ENCODE assay signal across 9 mouse cellular contexts in the genomic region with DNA sequence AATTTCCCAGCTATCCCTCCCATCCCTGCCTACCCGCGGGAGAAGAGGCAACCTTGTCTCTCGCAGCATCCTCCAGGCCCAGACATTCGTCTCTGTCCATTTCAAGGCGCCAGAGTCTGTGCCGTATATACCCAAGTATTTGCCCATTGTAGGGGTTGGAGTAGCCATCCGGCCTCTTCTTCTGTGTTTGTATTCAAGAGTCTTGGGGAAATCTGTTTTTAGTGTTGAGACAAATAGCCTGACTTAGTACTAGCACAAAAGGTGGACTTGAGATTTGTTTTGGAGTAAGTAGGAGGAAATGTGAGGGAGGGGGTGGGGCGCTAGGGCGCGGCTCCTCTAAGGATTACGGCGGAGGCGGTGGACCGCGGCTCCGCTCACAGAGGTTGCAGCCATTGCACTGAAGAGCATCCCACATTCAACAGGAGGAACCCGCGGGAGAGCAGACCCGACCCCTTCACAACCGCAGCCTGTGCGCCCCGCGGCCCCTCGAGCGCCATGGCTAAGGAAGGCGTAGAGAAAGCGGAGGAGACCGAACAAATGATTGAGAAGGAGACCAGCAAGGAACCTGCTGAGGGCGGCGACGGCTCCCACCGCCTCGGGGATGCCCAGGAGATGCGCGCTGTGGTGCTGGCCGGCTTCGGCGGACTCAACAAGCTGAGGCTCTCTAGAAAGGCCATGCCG. TPM values are rescaled to one million over a fixed set of nuclear protein-coding genes. Genes with fewer than 3 reads are reported as not detected.
DNase-seq lines count a peak whose midpoint lies in the region; ATAC-seq lines count a peak whose summit lies in the region.
"Had no signal": no experiment of that assay in that cellular context is flagged by ENCODE, and none has a peak within 500 bp of the region (broad histone marks: within the 10 kb centered on the region; RNA-seq: fewer than 3 reads in every experiment).

Vat1l (plus strand) TSS at position 392 of the 681 bp plus-strand sequence.

- H3K9ac ChIP-seq in midbrain, embryonic 13.5 days (replicated peaks): peak within 1 kb of the TSS; percentile 73

- H3K27me3 ChIP-seq in midbrain, embryonic 13.5 days: peaks cover 19% of the 10 kb centered on the region; the same call in 1 of the 2 replicates

- peak within 1 kb of the TSS; percentile 88 for H3K4me2 ChIP-seq in midbrain, embryonic 13.5 days (replicated peaks)

- H3K4me3 ChIP-seq in midbrain, embryonic 13.5 days (replicated peaks): peak within 1 kb of the TSS; percentile 68
- H3K4me3 ChIP-seq: myocyte had no signal

- peaks cover 38% of the 10 kb centered on the region for H3K4me1 ChIP-seq in midbrain, embryonic 13.5 days (replicated peaks)

- no peaks in the 10 kb centered on the region for H3K9me3 ChIP-seq in midbrain, embryonic 13.5 days

- H3K36me3 ChIP-seq in midbrain, embryonic 13.5 days: no peaks in the 10 kb centered on the region

- peak; percentile 90 for ATAC-seq in midbrain, embryonic 13.5 days
- no peak for ATAC-seq in erythroid progenitor cell, adult 5-6 weeks (replicated peaks; ENCODE audit: low FRiP score, poor library complexity, severe bottlenecking)

- under 1% methylated on average over 39 of the region's 39 CpGs for WGBS in midbrain, embryonic 13.5 days

- peak within 1 kb of the TSS; percentile 62 for H3K27ac ChIP-seq in midbrain, embryonic 13.5 days

- peak; percentile 6 for DNase-seq in kidney, postnatal 10 days
- DNase-seq in kidney, adult 8-10 months: no peak
- peak; percentile 71 for DNase-seq in cerebellum, adult 8-10 months
- DNase-seq in forelimb bud, embryonic 11.5 days (ENCODE audit: low read depth, low spot score): peak; percentile 36
- peak; percentile 37 to 43 for DNase-seq in layer of hippocampus, postnatal 25 days (ENCODE audit: extremely low spot score in 1 of 2, low spot score in 1 of 2)
- DNase-seq in yolk sac, embryonic 10.5 days (ENCODE audit: low spot score): peak; percentile 34

RNA-seq across cellular contexts. Expression of gene Vat1l, which starts in this region (rescaled TPM):
- total RNA-seq in layer of hippocampus, postnatal 25 days (2021): 10 to 100 TPM; 15.8 to 19.8 TPM
- polyA plus RNA-seq in midbrain, embryonic 13.5 days (2015; fragmentation: Nextera tagmentation; extraction: Ambion mirVana): 25.4 and 28.2 TPM in 2 replicates
- not detected in 2 replicates for total RNA-seq in erythroid progenitor cell, adult 5-6 weeks (2015; ENCODE audit: low replicate concordance)
- not detected in 2 replicates for total RNA-seq in erythroid progenitor cell, adult 5-6 weeks (2017; ENCODE audit: low replicate concordance)

Comparison
In these comparisons a context has a peak if more than half of its experiments do, and no peak if none do; other contexts are left out.
1. RNA of gene Vat1l (total RNA-seq): 15.8 to 19.8 TPM in layer of hippocampus, postnatal 25 days; not detected in erythroid progenitor cell, adult 5-6 weeks; every median in the first group is over 10 times any median in the second.
2. DNase-seq: peak in kidney, postnatal 10 days (single experiment), cerebellum, adult 8-10 months (single experiment), forelimb bud, embryonic 11.5 days (single experiment), layer of hippocampus, postnatal 25 days (2 of 2) and yolk sac, embryonic 10.5 days (single experiment); none in kidney, adult 8-10 months (0 of 2).